Mouse (Mus musculus) lung, postnatal 0 days (tissue): ENCODE results near the gene Dmac1. TPM values are rescaled to one million over a fixed set of nuclear protein-coding genes. Genes with fewer than 3 reads are reported as not detected.
"Not testable (repeated sequence)": the region's sequence is repeated elsewhere in the genome, so short reads cannot be mapped to it uniquely, and the experiment has no call there.

ENCODE experiments used
- ATAC-seq: fragments of 200-750 bp; cut with Nextera tagmentation; 2 replicates; pipeline ENCODE4 v1.8.0; 2017; ENCODE audit warnings: moderate library complexity
- DNase-seq: peaks from one replicate; pipeline ENCODE4 v3.0.0-alpha.2; 2016; ENCODE audit warnings: low spot score
- H3K27ac ChIP-seq: fragments of 300-500 bp; sonication (generic); 2 replicates; pipeline ENCODE4 v1.5.1; 2014; ENCODE audit warnings: antibody characterized with exemption, mild to moderate bottlenecking, low read length, mixed read lengths
- H3K27me3 ChIP-seq: fragments of 300-500 bp; sonication (generic); replicated peaks from 2 replicates; pipeline ENCODE4 v1.6.1; 2014; ENCODE audit warnings: low read length, mixed read lengths; ENCODE audit not compliant: insufficient read depth
- H3K36me3 ChIP-seq: fragments of 300-500 bp; sonication (generic); 2 replicates; pipeline ENCODE4 v1.6.1; 2014; ENCODE audit warnings: low read length, mixed read lengths; ENCODE audit not compliant: insufficient read depth
- H3K4me1 ChIP-seq: fragments of 300-500 bp; sonication (generic); 2 replicates; pipeline ENCODE4 v1.6.1; 2014; ENCODE audit warnings: antibody characterized with exemption, low read depth, low read length, mixed read lengths; ENCODE audit not compliant: insufficient read depth
- H3K4me2 ChIP-seq: fragments of 300-500 bp; sonication (generic); replicated peaks from 2 replicates; pipeline ENCODE4 v1.6.1; 2014; ENCODE audit warnings: low read depth, mild to moderate bottlenecking, low read length, moderate library complexity, mixed read lengths
- H3K4me3 ChIP-seq: fragments of 300-500 bp; sonication (generic); 2 replicates; pipeline ENCODE4 v1.5.1; 2014; ENCODE audit warnings: low read depth, low read length
- H3K9ac ChIP-seq: fragments of 300-500 bp; sonication (generic); replicated peaks from 2 replicates; pipeline ENCODE4 v1.6.1; 2014; ENCODE audit warnings: low read depth, mild to moderate bottlenecking
- H3K9me3 ChIP-seq: fragments of 300-500 bp; sonication (generic); 2 replicates; pipeline ENCODE4 v1.6.1; 2016; ENCODE audit warnings: low read length, mixed read lengths
- CTCF ChIP-seq: IDR thresholded peaks from 2 replicates; pipeline ENCODE4 v1.5.1; 2016; ENCODE audit warnings: antibody characterized with exemption, mild to moderate bottlenecking
- EP300 ChIP-seq: IDR thresholded peaks from 2 replicates; pipeline ENCODE4 v1.6.1; 2016; ENCODE audit warnings: antibody characterized with exemption, mild to moderate bottlenecking, control low read depth
- WGBS: fragments of 180-500 bp; shearing (Covaris S2); extraction: QIAGEN DNeasy Blood & Tissue Kit; methylation state at CpG from one replicate; pipeline ENCODE4 v1.1.7; 2014; 5-methylcytosine and 5-hydroxymethylcytosine counted together
- polyA plus RNA-seq: library from polyadenylated mRNA; unstranded; fragments of >200 nt; fragmentation: Nextera tagmentation; extraction: Ambion mirVana; gene quantifications from 2 replicates; pipeline ENCODE4 v1.2.1, GENCODE M21; 2015

Gene Dmac1
- polyA plus RNA-seq, 1 experiment from 2014 or later, result 110 TPM

DNA sequence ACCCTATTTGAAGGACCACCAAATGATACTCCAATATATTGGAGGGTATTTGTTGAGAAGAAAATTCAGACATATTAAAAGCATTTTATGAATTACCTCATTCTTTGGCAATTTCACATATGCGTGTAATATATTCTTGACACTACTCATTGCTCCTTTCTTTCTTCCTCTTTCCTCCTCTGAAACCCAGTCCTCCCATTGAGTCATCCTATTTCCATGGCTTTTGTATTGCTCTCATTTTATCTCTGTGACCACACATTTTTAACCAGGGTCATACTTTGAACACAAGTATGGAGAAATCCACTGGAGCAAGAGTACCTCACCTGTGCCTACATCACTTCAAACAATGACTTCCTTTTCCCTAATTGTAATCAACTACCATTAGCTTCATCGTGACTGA lies 13.9 kb downstream of the Dmac1 start:
- H3K4me1 ChIP-seq, result no peaks in the 10 kb centered on the region

DNA sequence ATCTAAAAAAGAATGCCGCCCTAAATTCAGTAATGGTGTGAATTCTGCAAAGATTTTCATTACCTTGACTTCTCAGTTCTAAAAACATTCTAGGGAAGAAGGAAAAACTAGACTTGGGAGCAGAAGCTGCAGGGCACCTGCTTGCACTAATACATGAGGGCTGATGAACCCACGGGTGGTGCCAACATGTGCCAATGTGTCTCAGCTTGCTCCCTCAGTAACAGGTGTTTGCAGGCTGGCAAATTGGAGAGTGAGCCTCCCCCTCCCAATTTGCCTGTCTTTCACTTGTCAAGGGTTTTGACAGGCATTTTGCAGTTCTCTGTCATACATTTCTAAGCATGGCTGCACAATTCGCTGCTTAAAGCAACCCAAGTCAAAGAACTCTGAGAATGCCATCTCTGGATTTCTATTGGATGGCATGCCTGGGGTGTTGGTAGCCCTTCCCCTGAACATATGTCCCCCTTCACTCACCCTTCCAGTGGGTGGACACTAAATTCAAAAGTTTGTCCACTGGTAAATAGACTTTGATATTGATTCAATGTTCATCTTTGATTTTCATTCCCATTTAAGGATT lies 14.5 kb downstream of the Dmac1 start:
- TF ChIP-seq CTCF (no peak), EP300 (no peak)
- Histone ChIP-seq H3K4me3 (no peak overlapping the region), H3K4me2 (no peak overlapping the region), H3K27ac (no peak overlapping the region), H3K9ac (no peak overlapping the region), H3K9me3 (no peaks in the 10 kb centered on the region), H3K36me3 (no peaks in the 10 kb centered on the region), H3K4me1 (no peaks in the 10 kb centered on the region), H3K27me3 (no peaks in the 10 kb centered on the region)
- DNase-seq, result no peak
- ATAC-seq, result no peak
- 95% methylated on average over 3 of the region's 3 CpGs for WGBS

More for the DNA sequence above, 13.9 kb downstream of the Dmac1 start:
- Histone ChIP-seq H3K9me3 (no peaks in the 10 kb centered on the region), H3K4me2 (no peak overlapping the region), H3K36me3 (no peaks in the 10 kb centered on the region), H3K27ac (no peak overlapping the region), H3K27me3 (no peaks in the 10 kb centered on the region), H3K9ac (no peak overlapping the region), H3K4me3 (no peak overlapping the region)
- no peak for DNase-seq
- no peak for ATAC-seq
- WGBS, result 88% methylated on average over 2 of the region's 2 CpGs
- TF ChIP-seq EP300 (no peak), CTCF (no peak)

DNA sequence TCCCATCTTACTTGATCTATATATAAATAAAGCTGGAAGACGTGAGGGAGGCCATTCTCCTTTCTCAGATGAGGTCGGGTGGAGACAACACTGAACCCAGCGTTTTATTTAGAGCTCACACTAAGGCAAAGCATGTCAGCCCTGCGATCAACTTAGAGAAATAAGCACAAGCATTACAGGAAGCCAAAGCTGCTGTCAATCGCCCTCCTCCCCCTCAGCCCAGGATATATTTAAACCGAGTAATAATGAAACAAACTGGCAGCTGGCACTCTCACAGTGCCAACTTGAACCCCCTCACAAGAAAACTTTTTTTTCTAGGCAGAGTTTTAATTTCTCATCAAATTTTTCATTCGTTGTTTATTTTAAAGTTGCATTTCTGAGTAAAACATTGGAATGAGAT lies 15.7 kb downstream of the Dmac1 start:
- Histone ChIP-seq H3K27ac (no peak overlapping the region), H3K36me3 (no peaks in the 10 kb centered on the region), H3K4me3 (no peak overlapping the region), H3K9me3 (no peaks in the 10 kb centered on the region), H3K4me2 (no peak overlapping the region), H3K27me3 (no peaks in the 10 kb centered on the region), H3K4me1 (no peaks in the 10 kb centered on the region), H3K9ac (no peak overlapping the region)
- DNase-seq, result no peak
- ATAC-seq, result no peak
- TF ChIP-seq EP300, result no peak
- TF ChIP-seq CTCF, result no peak
- WGBS, result 38% methylated on average over 7 of the region's 7 CpGs

DNA sequence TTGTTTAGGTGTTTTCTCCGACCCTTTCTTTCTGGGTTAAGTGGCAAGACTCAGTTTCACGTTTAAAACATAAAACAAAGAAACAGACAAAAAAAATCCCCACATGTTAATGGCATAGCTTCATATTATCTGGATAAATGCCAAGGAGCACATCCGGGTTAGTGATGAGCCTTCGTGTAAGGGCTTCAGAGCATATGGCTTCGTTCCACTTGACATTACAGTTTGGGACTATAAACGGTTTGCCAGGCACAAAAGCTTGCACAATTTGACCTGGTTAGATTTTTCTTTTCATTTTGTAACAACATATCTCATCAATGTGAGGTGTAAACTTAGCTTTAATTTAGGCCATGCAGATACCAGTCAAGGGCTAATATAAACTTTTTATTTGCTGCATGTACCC lies 17.9 kb downstream of the Dmac1 start:
- 35% methylated on average over 6 of the region's 6 CpGs for WGBS
- TF ChIP-seq CTCF, result no peak
- TF ChIP-seq EP300, result no peak
- H3K4me3 ChIP-seq, result no peak overlapping the region
- no peaks in the 10 kb centered on the region for H3K36me3 ChIP-seq
- DNase-seq, result peak; percentile 25
- ATAC-seq, result no peak
- H3K4me1 ChIP-seq, result no peaks in the 10 kb centered on the region
- H3K27me3 ChIP-seq, result no peaks in the 10 kb centered on the region
- H3K27ac ChIP-seq, result no peak overlapping the region
- H3K9ac ChIP-seq, result no peak overlapping the region
- no peaks in the 10 kb centered on the region for H3K9me3 ChIP-seq
- H3K4me2 ChIP-seq, result no peak overlapping the region

DNA sequence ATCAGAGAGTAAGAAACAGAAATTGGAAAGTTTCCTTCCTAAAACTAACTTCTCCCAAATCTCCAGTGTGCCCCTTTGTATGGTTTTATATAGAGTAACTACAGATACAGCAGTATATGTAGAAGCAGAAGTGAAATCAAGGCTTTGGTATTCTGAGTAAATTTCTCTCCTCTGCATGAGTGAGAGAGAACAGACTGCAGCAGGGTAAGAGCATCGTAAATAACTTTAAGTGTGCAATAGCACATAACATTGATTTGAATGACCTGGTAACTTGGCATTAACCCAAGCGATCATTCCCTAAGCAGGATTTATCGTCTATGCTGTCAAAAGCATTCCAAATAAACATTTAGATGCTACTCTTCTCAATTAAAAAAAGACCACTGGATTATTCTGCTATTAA lies 18.7 kb downstream of the Dmac1 start:
- Histone ChIP-seq H3K9ac (no peak overlapping the region), H3K9me3 (no peaks in the 10 kb centered on the region), H3K4me2 (no peak overlapping the region), H3K4me1 (no peaks in the 10 kb centered on the region), H3K27me3 (no peaks in the 10 kb centered on the region), H3K36me3 (no peaks in the 10 kb centered on the region), H3K27ac (no peak overlapping the region), H3K4me3 (no peak overlapping the region)
- WGBS, result 47% methylated on average over 3 of the region's 3 CpGs
- no peak for TF ChIP-seq EP300
- no peak for TF ChIP-seq CTCF
- ATAC-seq (no peak), DNase-seq (no peak)

- not testable (repeated sequence) for H3K27ac ChIP-seq, H3K27me3 ChIP-seq, H3K4me3 ChIP-seq, DNase-seq, H3K4me1 ChIP-seq, H3K9ac ChIP-seq, H3K4me2 ChIP-seq, H3K9me3 ChIP-seq, H3K36me3 ChIP-seq, ATAC-seq
- WGBS, result 38% methylated on average over 3 of the region's 3 CpGs
Measured at GRCm38 (mm10) chr4:75234602-75235001, 43.5 kb downstream of the Dmac1 start.
